Mouse (Mus musculus): ENCODE measurements around the gene Tmem176b.

DNA sequence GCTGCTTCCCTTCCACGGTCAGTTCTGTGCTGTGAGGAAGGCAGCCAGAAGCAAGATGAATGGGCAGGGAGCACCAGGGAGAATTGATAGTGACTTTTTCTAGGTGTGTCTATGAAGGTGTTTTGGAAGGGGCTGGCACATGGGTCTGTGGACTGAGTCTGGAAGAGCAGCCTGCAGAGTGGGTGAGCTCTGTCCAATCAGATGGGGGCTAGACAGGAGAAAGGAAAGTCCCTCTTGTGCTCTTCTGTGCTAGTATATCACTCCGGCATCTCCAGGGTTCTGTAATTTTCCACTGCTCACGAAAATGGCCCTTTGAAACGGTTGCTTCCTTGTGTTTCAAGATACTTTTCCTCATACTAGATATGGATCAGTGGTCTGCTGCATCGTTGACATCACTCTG lies 31.3 kb upstream of the Tmem176b start, which contains the start of gene Aoc1:
- TF ChIP-seq ZNF384 (IDR thresholded peaks at IDR 0.05; ENCODE audit: low read depth, low read length): no peak
- TF ChIP-seq ZC3H11A (IDR thresholded peaks at IDR 0.05; ENCODE audit: borderline replicate concordance, low read depth, low read length): no peak
- TF ChIP-seq CHD2 (IDR thresholded peaks at IDR 0.05; ENCODE audit: low read depth, low read length): no peak
- TF ChIP-seq MAFK (IDR thresholded peaks at IDR 0.05; ENCODE audit: insufficient read depth, low read depth, low read length): no peak
